Mouse (Mus musculus) 3T3-L1 (cell line): Measurements from ENCODE around the gene Ippk.

Experiments used
- DNase-seq: peaks from one replicate; pipeline ENCODE4 v3.0.0-alpha.2; 2015; ENCODE audit warnings: low read depth, low spot score

The Ippk gene

GRCm38 (mm10) chr13:49480057-49480456 lies 59.0 kb downstream of the Ippk start:
- DNase-seq: peak; percentile 83

GRCm38 (mm10) chr13:49480551-49480950 lies 59.5 kb downstream of the Ippk start:
- DNase-seq: peak; percentile 17

GRCm38 (mm10) chr13:49485388-49485787 lies 64.3 kb downstream of the Ippk start:
- DNase-seq: no peak

- peak; percentile 79 for DNase-seq
These were observed 71.6 kb downstream of the Ippk start, which contains the start of gene Tes3-ps for GRCm38 (mm10) chr13:49492376-49493368. Tes3-ps (plus strand) TSS chr13:49493318.

DNA sequence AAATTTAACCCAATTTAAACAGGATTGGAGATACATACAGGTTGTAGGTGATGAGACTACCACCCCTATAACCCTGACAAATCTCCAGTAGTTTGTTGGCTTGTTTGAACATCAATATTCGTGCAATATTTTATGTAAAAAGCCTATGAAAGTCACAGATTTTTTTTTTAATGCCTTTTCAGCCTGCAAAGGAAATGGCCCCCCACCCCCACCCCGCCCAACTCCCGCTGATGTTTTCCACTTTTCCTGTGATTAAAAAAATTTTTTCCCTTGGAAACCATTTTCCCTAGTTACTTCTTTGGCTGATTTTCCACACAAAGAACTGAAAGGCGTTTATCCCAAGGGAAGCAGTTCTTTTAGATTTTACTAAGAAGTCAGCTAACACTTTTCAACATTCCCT lies 83.5 kb downstream of the Ippk start, which contains the start of gene Ecm2:
TSS of gene Ecm2 (plus strand) at position 301 of the 400 bp plus-strand sequence.
- no peak for DNase-seq

DNA sequence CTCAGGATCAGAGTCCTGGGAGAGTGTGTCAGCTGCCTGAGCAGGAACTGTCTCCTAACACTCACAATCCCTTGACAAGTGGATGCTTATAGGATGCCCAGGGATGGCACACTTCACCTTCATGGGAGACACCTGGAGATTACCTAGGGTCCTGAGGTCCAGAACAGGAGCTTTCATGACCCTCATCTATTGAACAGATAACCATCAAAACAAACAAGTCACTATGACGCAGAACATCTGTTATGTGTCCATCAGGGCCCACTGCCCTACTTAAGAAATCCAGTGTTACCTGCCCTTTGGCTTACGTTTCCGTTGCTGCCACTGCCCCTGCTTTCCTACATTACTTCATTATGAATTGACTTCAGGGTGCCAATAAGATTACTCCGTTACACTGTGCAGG lies 84.7 kb downstream of the Ippk start:
- no peak for DNase-seq

- DNase-seq: no peak
These were observed 86.1 kb downstream of the Ippk start for GRCm38 (mm10) chr13:49507176-49507575.
